Mouse (Mus musculus): ENCODE measurements at regions not wholly inside any gene's neighbourhood (a gene's known extent, or its start where the extent isn't known, plus 50 kb on each side); places are given as distances from the start of the nearest gene placed in this dataset.

DNA sequence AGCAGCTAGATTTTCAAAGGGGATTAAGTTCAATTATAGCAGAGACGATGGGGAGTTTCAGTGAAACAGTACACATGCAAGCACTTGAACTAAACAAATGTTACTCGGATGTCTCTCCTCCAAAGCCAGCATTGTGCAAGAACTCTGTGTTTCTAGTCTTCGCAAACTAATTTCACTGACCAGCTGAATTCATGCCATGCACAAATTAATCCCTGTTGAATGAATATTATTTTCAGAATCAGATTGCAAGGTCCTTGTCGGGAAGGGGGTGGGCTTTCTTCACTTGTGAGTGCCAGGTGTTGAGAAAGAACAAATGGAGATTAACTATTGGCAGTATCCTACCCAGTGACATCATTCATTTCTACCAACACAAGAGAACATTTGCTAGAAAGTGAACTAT lies 514.6 kb upstream of the Nr5a2 start:
- TF ChIP-seq TCF12 (IDR thresholded peaks at IDR 0.05; ENCODE audit: low read depth, low read length) (no peak), USF1 (IDR thresholded peaks at IDR 0.05; ENCODE audit: low read depth, low read length) (no peak), CTCF (IDR thresholded peaks at IDR 0.05 in 2 of 3, conservative IDR thresholded peaks at IDR 0.05 in 1 of 3; ENCODE audit: control insufficient read depth in 1 of 3, insufficient read depth in 1 of 3, low read depth in 2 of 3, low read length in 3 of 3, poor library complexity in 1 of 3, severe bottlenecking in 1 of 3) (no peak), BHLHE40 (IDR thresholded peaks at IDR 0.05; ENCODE audit: borderline replicate concordance, low read depth, low read length) (no peak), MEF2A (IDR thresholded peaks at IDR 0.05; ENCODE audit: extremely low read depth, insufficient replicate concordance, low read depth, low read length, poor library complexity, severe bottlenecking) (no peak), POLR2A (IDR thresholded peaks at IDR 0.05; ENCODE audit: control insufficient read depth in 1 of 2, insufficient read depth in 1 of 2, low read depth in 1 of 2, low read length in 2 of 2, poor library complexity in 1 of 2) (no peak), MYB (IDR thresholded peaks at IDR 0.05; ENCODE audit: low read depth, low read length) (no peak), USF2 (IDR thresholded peaks at IDR 0.05; ENCODE audit: borderline replicate concordance in 1 of 2, insufficient read depth in 1 of 2, low read depth in 1 of 2, low read length in 2 of 2) (no peak), NELFE (IDR thresholded peaks at IDR 0.05; ENCODE audit: low read depth, low read length) (no peak), GABPA (IDR thresholded peaks at IDR 0.05; ENCODE audit: low read depth, low read length) (no peak), CHD1 (IDR thresholded peaks at IDR 0.05; ENCODE audit: low read depth, low read length) (no peak)

All from MEL (cell line).